Mouse (Mus musculus) ES-Bruce4 (cell line): ENCODE results near the gene Tnfsf9.

Experiments
- CTCF ChIP-seq: IDR thresholded peaks from one replicate; pipeline ENCODE4 v1.8.1; 2011; ENCODE audit warnings: low read depth, low read length
- POLR2A ChIP-seq: IDR thresholded peaks from one replicate; pipeline ENCODE4 v1.8.1; 2011; ENCODE audit warnings: low read length; ENCODE audit not compliant: insufficient read depth

DNA sequence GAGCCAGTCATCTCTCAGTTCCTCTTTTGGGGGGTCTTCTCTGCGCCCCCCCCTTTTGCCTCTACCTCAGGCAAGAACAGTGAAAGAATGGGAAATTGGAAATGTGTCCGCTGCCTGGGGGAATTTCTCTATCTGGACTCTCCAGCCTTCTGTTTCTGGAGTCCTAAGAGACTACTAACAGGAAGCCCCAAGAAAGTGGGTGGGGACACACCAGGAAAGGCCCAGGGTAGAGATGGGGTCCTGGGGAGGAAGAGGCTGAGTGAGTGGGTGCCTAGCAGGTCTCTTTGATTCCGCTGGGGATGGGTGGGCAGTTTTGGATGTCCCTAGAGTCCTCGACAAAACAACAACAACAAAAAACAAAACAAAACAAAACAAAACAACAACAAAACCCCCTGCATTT is 629 bp upstream of the Tnfsf9 start:
- no peak for TF ChIP-seq POLR2A
- TF ChIP-seq CTCF, result no peak
